Mouse (Mus musculus) urinary bladder, postnatal 25 days (tissue): Measurements from ENCODE around the gene Lmbr1.
"Not testable (repeated sequence)": the region's sequence is repeated elsewhere in the genome, so short reads cannot be mapped to it uniquely, and the experiment has no call there.

ENCODE experiments used
- DNase-seq: peaks from one replicate; pipeline ENCODE4 v3.0.0; 2022; ENCODE audit warnings: low spot score

Lmbr1 gene

GRCm38 (mm10) chr5:29378298-29379036 is at the start of gene Lmbr1:
Gene Lmbr1, minus strand, starts transcription at chr5:29378390.
- DNase-seq, result peak; percentile 95

DNA sequence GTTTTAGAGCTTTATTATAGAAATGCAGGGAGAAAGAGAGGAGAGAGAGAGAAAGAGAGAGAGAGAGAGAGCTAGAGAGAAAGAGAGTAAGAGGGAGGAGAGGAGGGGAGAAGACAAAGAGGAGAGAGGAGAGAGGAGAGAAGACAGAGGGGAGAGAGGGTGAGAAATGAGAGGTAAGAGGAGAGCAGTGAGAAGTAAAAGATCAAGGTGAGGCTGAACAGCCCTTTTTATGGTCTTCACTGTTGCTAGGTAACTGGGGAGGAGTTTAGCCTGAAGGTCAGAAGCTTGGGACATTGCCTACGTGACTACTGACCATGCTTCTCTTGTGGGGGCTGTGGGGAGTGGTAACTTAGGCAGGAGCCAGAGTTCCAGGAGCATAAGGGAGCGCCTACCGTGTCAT is 45.1 kb upstream of the Lmbr1 start:
- DNase-seq, result not testable (repeated sequence)

DNA sequence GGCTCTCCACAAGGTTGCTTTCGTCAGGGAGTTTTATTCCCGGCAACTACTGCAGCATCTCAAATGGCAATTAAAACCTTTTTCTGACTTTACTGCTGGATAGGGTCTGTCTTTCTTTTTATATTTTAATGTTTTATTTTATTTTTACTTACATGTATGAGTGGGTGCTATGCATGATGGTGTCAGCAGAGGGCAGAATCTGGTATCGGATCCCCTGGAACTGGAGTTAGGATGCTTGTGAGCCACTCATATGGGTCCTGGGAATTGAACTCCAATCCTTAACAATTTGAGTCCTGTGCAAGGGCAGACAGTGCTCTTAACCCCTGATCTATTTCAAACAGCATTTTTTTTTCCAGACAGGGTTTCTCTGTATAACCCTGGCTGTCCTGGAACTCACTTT is 34.9 kb upstream of the Lmbr1 start:
- no peak for DNase-seq

DNA sequence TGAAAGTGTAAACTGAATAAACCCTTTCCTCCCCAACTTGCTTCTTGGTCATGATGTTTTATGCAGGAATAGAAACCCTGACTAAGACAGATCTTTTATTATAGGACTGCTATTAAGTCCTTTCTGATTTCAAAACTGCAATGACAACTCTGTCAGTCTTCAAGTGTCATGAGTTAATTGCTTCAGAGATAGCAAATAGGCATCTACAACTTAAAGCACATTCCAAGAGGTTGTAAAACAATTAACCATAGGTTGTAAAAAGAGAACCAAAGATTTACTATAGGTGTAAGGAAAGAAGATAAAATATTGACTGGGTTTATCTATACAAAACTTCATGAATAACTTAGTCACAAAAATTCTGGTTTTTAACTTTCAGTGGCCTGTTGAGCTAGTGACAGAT is 32.7 kb upstream of the Lmbr1 start:
- DNase-seq, result no peak

DNA sequence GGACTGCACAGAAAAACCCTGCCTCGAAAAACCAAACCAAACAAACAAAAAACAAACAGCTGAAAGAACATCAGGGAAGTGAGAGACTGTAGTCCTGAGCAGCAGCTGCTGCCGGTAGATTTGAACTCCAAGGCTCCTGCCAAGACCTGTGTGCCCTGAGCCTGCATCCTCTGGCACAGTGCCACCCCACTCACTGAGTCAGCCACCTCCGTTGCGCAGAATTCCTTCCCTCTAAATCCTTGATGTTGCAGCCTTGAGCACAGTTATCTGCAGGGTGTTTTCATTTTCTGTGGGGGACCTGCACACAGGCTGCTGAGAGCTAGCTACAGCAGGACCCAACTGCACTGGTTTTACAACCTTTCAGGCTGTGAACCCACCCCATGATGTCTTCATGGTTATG is 20.2 kb upstream of the Lmbr1 start:
- no peak for DNase-seq

DNA sequence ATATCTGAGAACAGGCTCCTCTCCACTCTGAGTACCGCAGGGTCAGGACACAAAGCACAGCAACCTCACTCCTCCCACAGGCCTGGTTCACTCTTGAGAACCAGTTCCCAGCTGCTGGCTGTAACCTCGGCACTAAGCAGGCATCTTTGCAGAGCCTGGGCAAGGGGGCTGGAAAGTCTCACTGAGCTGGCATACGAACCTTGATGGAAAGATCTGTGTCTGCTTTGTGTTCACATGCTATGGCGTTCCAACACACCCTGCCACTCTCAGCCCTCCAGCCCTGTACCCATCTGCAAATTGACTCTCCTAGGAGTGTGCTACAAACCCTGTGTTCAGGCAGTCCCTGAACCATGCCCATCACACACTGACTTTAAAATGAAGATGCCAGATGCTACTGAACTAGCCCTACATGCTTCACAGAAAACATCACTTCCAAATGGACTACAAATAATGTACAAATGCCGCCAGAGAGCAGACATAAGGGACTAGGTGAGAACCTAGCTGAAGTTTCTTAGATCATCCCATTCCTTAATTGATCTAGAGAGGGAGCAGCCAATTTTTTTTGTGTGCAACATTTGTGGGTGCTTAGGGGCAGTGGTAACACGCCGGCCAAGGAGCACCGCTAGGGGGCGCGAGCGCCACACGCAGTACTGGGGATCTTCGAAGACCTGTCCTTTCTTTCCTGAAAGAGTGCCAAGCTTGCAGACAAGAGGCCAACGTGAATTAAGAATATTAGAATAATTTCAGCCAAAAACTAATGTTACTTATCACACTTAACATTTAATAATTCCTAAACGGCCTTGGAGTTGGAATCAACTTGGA is 11.0 kb upstream of the Lmbr1 start:
- peak; percentile 79 for DNase-seq

- no peak for DNase-seq
Measured at GRCm38 (mm10) chr5:29388181-29388943, 10.2 kb upstream of the Lmbr1 start.

DNA sequence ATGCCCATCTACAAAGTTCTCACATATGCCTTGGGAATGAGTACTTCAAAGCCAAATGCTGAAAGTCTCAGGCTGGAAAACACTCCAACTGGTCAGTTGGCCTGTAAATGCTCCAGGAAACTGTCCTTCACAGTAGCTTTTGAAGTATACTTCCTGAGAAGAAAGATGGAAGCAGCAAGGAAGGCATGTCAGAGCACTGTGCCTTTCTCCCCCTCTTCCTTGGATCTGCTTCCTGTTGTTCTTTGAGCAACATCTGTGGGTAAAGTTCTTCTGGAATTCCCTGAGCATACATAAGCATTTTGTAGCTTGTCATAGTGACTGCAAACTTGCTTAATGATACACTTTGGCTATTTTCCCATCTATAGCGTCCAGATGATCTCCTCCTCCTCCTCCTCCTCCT is 9.4 kb upstream of the Lmbr1 start:
- DNase-seq, result no peak

GRCm38 (mm10) chr5:29382776-29383175 is 4.6 kb upstream of the Lmbr1 start:
- no peak for DNase-seq

DNA sequence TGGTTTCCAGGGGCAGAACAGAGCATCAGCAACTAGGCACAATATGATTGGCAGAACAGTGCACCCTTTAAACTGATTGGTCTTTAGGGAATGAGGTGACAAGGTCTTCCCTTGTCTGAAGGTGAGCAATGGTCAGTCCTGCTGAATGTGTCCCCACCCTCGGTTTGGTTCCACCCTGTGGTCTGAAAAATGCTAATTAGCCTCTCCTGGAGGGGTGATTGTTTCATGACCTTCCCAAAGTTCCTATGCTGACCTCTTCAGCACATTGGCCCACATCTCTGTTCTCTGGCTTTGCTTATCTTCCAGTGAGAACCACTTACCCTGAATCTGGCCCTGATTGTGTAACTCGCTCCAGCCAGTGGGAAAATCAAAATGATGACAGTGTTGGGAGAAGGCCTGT is 1.9 kb upstream of the Lmbr1 start:
- no peak for DNase-seq

- DNase-seq, result peak; percentile 17
Measured at GRCm38 (mm10) chr5:29377590-29378297, 446 bp downstream of the Lmbr1 start.

GRCm38 (mm10) chr5:29363511-29363910 is 14.7 kb downstream of the Lmbr1 start:
- no peak for DNase-seq

DNA sequence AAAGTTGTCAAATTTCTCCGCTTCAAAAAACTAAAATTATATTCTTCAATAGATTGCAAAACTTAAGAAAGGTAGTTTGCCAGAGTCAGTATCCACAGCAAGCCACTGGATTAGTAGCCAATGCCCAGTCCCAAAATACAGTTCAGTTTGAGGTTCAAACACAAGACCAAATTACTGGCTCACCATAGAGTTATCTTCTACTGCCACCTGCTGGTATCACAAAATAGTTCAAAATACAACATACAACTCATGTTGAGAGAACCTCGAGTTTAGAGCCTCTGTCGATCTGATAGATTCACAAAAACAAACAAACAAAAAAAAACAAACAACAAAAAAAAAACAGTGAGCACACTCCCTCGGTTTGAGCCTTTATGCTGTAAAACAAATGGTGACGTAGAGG is 42.4 kb downstream of the Lmbr1 start:
- DNase-seq, result no peak

- DNase-seq, result no peak
Measured at GRCm38 (mm10) chr5:29322503-29322902, 55.7 kb downstream of the Lmbr1 start.

- no peak for DNase-seq
Measured at GRCm38 (mm10) chr5:29309191-29309590, 69.0 kb downstream of the Lmbr1 start.

GRCm38 (mm10) chr5:29293194-29293593 is 85.0 kb downstream of the Lmbr1 start:
- DNase-seq, result peak; percentile 51

- DNase-seq, result no peak
Measured at GRCm38 (mm10) chr5:29290110-29290509, 88.1 kb downstream of the Lmbr1 start.

GRCm38 (mm10) chr5:29289703-29290102 is 88.5 kb downstream of the Lmbr1 start:
- DNase-seq, result no peak

DNA sequence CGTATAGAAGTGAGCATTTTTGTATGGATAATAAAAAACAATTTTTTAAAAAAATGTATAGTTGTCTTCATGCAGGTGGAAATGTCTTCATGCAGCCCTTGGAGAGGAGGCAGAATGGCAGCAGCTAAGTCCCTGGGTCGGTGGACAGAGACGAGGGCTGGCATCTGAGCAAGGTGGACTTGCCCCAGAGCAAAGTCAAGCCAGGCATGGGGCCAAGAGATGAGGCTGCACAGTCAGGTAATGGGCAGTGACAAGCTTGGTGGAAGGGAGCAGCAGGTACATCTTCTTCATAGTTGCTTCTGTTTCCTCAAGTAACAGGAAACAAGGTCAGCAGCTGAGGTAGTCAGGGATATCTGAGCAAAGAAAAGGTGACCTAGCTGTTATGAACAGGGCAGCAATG is 97.1 kb downstream of the Lmbr1 start:
- no peak for DNase-seq

- no peak for DNase-seq
Measured at GRCm38 (mm10) chr5:29274746-29275145, 103.4 kb downstream of the Lmbr1 start.

DNA sequence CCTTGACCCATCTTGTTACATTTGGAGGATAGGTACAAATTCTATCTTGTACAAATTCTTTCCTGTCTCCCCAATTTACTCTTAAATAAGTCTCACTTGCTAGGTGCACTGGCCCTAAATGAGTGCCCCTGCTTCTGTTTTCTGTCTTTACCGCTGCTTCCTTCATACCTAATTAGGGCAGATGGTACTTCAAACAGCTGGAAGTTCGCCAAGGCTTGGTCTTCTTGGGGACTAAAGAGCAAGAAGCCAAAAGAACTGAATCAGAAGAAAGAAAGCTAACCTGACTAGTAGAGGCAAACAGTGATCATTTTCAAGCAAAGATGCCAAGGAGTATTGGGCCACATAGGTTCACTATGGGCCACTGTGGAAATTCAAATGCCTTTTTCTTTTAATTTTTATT is 104.8 kb downstream of the Lmbr1 start:
- DNase-seq, result no peak

GRCm38 (mm10) chr5:29270879-29271278 is 107.3 kb downstream of the Lmbr1 start:
- DNase-seq, result no peak
